Mouse (Mus musculus): Measurements from ENCODE around the gene Gm14147. TPM values are rescaled to one million over a fixed set of nuclear protein-coding genes. Genes with fewer than 3 reads are reported as not detected.

Gm14147 gene
- not detected for total RNA-seq (2023)

GRCm38 (mm10) chr2:151097945-151098344 is at the start of gene Gm14147:
Gene Gm14147, plus strand, starts transcription at chr2:151098245.

GRCm38 (mm10) chr2:151092250-151092649 is 5.8 kb upstream of the Gm14147 start, which contains the start of gene Gm14151:
Gene Gm14151, minus strand, starts transcription at chr2:151092350.

Other genes starting within 250 kb of the Gm14147 start
- gene Abhd12, start 193.5 kb upstream of the Gm14147 start, total RNA-seq (2023) = 10 to 100 TPM; 36.3 to 37.8 TPM
- 1 to 10 TPM; 3.5 to 3.6 TPM for gene Gins1, start 192.8 kb upstream of the Gm14147 start, total RNA-seq (2023)
- gene Ninl, start 58.9 kb upstream of the Gm14147 start, total RNA-seq (2023) = under 1 TPM; 0.23 to 0.86 TPM
- 1 to 10 TPM; 9.3 to 9.9 TPM for gene Nanp, start 58.8 kb upstream of the Gm14147 start, total RNA-seq (2023)
- gene Gm14151, start 5.9 kb upstream of the Gm14147 start, total RNA-seq (2023) = not detected

Measured in T-cell, adult 66 days (primary cell).